Mouse (Mus musculus) spleen, adult 2 months (tissue): ENCODE data around the gene Reep6.

ENCODE experiments used
- CTCF ChIP-seq: fragments of 200-500 bp; IDR thresholded peaks from 2 replicates; pipeline ENCODE4 v1.5.1; 2011; ENCODE audit warnings: mild to moderate bottlenecking, inconsistent platforms; ENCODE audit not compliant: insufficient read depth, insufficient read length, insufficient replicate concordance; ENCODE audit errors: extremely low read depth
- POLR2A ChIP-seq: fragments of 200-500 bp; IDR thresholded peaks from 2 replicates; pipeline ENCODE4 v1.6.1; 2011; ENCODE audit warnings: low read depth, low read length, inconsistent platforms

DNA sequence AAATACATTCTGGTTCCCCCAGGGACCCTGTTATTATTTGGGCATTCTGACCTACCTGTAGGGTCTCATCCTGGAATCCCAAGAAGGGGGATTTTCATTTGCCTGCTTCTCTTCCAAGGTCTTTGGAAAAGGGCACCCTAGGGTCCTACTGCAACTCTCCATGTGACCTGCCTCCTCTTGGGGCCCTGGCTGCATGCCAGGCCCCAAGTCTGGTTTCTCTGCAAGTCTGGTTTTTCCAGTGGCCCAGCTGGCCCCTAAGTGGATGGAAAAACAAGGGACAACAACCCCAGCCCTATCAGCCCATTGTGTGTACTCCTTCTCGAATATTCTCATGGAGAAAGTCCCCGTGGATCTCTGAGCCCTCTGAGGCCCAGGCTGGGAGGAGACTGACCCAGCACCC, 1.1 kb downstream of the Reep6 start:
- TF ChIP-seq POLR2A (no peak), CTCF (no peak)
